Mouse (Mus musculus) cerebellum, adult (tissue): ENCODE results near the gene Ank.
A peak's percentile ranks its signal among the peaks of the same experiment; 100 is the strongest.

Experiments used
- ATAC-seq: cut with Nextera tagmentation; 2 replicates; pipeline ENCODE4 v1.9.2; 2017; ENCODE audit warnings: mild to moderate bottlenecking, moderate library complexity, mixed read lengths; ENCODE audit not compliant: insufficient number of reproducible peaks, low FRiP score, low TSS enrichment

Gene Ank

DNA sequence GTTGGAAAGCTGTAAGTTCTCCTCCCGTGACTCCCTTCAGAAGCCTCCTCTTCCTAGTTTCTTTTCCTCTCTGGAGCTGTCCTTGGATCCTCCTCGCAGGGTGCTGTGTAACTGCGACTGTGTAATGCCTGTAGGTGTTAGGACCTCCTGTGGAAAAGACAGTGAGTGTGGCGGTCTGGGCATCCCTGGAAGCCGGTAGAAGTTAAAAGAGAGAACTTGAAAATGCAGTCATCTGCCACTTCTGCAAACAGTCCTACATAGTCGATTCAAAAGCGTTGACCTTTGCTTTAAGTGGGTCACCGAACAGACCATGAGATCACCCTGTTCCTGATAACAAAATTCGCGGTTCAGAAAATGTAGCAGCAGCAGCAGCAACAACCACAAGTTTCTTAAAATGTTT is 27.0 kb downstream of the Ank start:
- ATAC-seq = no peak

DNA sequence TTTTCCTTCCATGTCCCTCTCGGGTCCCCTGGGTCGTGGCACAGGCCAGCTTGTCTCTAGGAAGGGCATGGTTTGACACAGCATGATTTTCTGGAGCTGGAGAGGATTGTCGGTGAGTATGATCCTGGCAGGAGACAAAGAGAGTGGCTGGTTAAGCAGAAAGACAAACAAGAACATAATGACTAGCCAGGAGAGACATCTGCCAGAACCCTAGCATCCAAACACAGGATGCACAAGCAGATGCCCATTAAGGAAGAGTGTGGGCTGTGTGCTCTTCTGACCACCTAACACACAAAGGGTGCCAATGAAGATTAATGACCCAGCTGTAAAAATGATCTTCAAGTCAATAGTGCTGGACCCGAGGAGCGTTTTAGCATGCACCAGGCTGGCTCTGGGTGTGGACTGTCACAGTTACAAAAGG is 29.5 kb downstream of the Ank start:
- peak; percentile 47; the same call in 1 of the 2 replicates for ATAC-seq

DNA sequence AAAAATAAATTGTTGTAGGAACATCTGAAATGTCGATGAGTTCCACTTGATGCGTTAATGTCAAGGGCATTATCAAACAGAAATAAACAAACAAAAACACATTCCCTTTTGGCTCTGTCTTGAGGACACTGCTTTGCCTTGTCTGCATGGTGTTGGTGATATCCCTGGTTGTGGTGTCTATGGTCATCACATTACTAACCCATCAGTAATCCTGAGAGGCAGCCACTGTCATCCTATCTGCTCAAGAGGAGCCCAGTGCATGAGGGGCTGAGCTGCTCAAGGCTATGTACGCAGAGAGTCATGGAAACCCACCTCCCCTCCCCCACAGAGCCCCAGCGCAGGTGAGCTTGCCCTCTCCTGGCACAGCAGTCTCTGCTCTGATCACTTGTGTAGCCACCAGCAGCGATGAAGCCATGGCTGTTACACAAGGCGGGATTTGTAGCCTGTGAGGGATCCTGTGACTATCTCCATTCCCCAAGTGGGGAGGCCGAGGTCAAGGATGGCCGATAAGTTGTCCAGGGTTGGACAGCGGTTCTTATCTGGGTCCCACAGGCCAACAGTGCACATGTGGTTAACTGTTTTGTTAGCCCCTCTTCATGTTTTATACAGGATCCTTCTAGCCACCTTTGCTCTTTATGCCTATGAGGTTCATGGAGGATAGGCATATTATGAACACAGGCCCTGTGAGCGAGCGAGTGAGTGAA is 30.3 kb downstream of the Ank start:
- ATAC-seq = no peak

DNA sequence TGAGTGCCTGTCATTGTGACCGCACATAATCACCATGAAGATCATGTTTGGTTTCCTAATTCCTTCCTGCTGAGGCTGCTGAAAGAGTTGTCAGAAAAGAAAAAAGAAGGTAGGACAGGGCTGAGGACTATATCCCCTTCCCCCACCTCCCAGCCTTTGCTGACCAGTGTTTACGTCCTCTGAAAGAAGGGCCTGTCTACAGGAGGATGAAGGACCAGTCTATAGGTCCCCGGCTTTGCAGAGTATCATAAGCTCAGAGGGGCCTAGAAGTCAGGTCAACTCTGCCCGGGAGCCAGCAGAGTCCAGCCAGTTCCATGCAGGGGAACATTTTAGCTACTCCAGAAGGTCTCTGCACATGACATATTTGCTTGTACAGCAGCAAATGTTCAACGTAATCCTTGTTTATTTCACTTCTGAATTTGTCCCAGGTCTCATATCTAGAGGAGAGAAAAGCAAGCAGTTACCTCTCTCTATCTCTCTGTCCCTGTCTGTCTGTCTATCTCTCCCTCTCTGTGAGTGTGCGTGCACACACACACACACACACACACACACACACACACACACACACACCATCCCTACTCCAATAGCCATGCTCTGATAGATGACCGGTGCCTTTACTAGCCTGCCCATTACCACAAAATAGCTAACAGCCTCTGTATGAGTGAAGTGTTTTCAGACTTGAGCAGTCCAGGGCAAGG is 31.0 kb downstream of the Ank start:
- 0 out of 2 replicates have a peak, but pooled peaks have one; percentile 16 for ATAC-seq

DNA sequence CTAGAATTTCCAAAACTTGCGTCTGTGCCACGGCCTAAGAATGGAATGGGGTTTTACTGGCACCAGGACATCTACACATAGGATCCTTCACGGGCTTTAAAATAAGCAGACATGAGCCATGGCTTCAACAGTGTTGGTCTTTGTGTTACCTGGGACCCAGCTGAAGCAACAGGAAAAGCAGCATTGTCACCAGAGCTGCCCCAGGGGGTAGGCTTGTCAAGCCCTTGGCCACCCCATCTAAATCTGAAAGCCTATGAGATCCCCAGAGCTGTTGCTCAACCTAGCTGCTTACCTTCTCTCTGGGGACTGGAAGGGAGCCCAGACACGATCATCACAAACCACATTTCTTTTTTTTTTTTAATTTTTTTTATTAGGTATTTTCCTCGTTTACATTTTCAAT is 31.6 kb downstream of the Ank start:
- no peak for ATAC-seq

GRCm38 (mm10) chr15:27500390-27500789 is 33.9 kb downstream of the Ank start:
- no peak for ATAC-seq

GRCm38 (mm10) chr15:27502338-27502737 is 35.9 kb downstream of the Ank start:
- no peak for ATAC-seq

DNA sequence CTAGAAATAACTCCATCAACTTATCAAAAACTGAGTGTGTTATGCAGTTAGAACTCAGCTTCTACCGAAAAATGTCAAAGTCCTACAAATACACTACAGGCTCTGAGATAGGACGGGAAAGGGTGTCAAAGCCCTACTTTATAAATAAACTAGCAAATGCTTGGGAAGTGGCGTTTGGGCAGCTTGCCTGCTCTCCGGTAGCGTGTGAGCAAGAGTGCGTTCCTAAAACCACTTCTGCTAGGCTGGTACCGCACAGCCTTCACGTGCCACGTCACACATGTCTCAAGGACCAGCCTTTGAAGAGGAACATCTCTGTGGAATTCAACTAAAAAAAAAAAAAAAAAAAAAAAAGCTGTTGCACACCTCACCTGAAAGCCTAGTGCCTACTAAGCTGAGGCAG is 36.7 kb downstream of the Ank start:
- ATAC-seq = no peak

GRCm38 (mm10) chr15:27503801-27504730 is 37.6 kb downstream of the Ank start:
- no peak for ATAC-seq

GRCm38 (mm10) chr15:27506127-27506886 is 39.8 kb downstream of the Ank start:
- ATAC-seq = no peak

- ATAC-seq = no peak
Measured at GRCm38 (mm10) chr15:27506893-27507596, 40.6 kb downstream of the Ank start.

- no peak for ATAC-seq
Measured at GRCm38 (mm10) chr15:27508169-27508568, 41.7 kb downstream of the Ank start.

- peak; percentile 52; the same call in 1 of the 2 replicates for ATAC-seq
Measured at GRCm38 (mm10) chr15:27508982-27509381, 42.5 kb downstream of the Ank start.

GRCm38 (mm10) chr15:27516927-27517326 is 50.5 kb downstream of the Ank start:
- no peak for ATAC-seq

DNA sequence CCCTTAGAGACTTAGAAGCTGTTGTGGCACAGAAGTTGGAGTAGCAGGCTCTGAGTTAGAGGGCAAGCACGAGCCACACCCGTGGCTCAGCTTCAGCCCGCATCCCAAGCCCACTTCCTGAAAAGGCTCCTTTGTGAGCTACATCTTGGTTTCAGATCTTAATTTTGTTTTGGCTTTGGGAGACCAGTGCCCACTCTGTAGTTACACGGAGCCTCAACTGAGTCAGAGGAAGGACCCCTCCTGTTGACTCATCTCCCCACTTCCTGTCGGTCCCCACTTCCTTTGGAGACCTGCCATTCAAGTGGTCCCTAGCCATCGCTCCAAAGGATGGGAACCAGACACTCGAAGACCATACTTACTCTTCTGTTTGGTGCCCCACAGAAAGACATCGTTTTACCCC is 51.5 kb downstream of the Ank start:
- ATAC-seq = no peak

GRCm38 (mm10) chr15:27519857-27520256 is 53.4 kb downstream of the Ank start:
- ATAC-seq = no peak

GRCm38 (mm10) chr15:27525233-27526005 is 58.9 kb downstream of the Ank start:
- no peak for ATAC-seq

DNA sequence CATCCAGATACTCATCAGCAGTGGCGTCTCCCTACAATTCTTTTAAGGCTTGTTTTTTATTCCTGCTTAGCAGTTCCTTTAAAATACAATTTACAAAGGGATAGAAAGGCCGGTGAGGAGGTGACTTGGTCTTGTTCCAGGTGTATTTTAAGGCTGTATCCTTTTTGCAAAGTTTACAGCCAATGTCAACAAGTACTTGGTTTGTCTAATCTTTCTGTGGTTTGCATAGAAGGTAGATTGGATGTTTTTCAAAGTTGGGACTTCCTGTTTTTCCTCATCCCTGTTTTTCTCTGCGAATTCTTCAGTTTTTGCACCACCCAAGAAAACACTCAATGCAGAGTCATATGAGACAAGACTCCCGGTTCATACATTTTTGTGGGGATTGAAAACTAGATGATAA is 62.4 kb downstream of the Ank start:
- no peak for ATAC-seq

- ATAC-seq = no peak
Measured at GRCm38 (mm10) chr15:27530023-27530422, 63.5 kb downstream of the Ank start.
